Mouse (Mus musculus) CH12.LX (cell line): Measurements from ENCODE around the gene Wdr19. TPM values are rescaled to one million over a fixed set of nuclear protein-coding genes. Genes with fewer than 3 reads are reported as not detected.

Experiments used
- DNase-seq: peaks from one replicate; pipeline ENCODE4 v3.0.0-alpha.2; 2013; ENCODE audit errors: extremely low read depth
- H3K27ac ChIP-seq: 2 replicates; pipeline ENCODE4 v1.5.1; 2012; ENCODE audit warnings: low read depth, mild to moderate bottlenecking, control low read depth, moderate library complexity; ENCODE audit not compliant: insufficient read depth
- H3K27me3 ChIP-seq: replicated peaks from 2 replicates; pipeline ENCODE3; 2012; ENCODE audit warnings: inconsistent platforms
- H3K36me3 ChIP-seq, 2 experiments: replicated peaks in 1 of 2; 2 replicates each; pipeline versions ENCODE3 to v1.6.1; 2012; ENCODE audit warnings: inconsistent platforms in 1 of 2, low read length in 1 of 2, mild to moderate bottlenecking in 1 of 2, mixed read lengths in 1 of 2, moderate library complexity in 1 of 2; ENCODE audit not compliant: control insufficient read depth in 1 of 2, insufficient read depth in 1 of 2
- H3K4me1 ChIP-seq, 2 experiments: 2 replicates each; pipeline ENCODE4 v1.6.1; 2012; ENCODE audit warnings: inconsistent platforms in 1 of 2, moderate library complexity in 1 of 2; ENCODE audit not compliant: insufficient read depth in 2 of 2, control insufficient read depth in 1 of 2
- H3K4me2 ChIP-seq: 2 replicates; pipeline ENCODE4 v1.6.1; 2012; ENCODE audit warnings: low read depth, mild to moderate bottlenecking, control low read depth; ENCODE audit not compliant: poor library complexity, insufficient read depth, severe bottlenecking
- H3K4me3 ChIP-seq, 3 experiments: fragments of 150-350 bp in 1 of 3; sonication (generic) in 1 of 3; replicated peaks in 1 of 3; 2 replicates each; pipeline versions ENCODE3 to v1.5.1; 2011 to 2012; ENCODE audit warnings: low read depth in 2 of 3, low read length in 2 of 3, mild to moderate bottlenecking in 2 of 3, moderate library complexity in 2 of 3, control low read depth in 1 of 3, improper control_type of control experiment in 1 of 3, inconsistent platforms in 1 of 3, mixed read lengths in 1 of 3; ENCODE audit not compliant: poor library complexity in 1 of 3
- H3K79me2 ChIP-seq: replicated peaks from 2 replicates; pipeline ENCODE4 v1.6.1; 2012; ENCODE audit warnings: mild to moderate bottlenecking, moderate library complexity; ENCODE audit not compliant: control insufficient read depth, poor library complexity, insufficient read depth, severe bottlenecking; ENCODE audit errors: extremely low read depth
- H3K9ac ChIP-seq: 2 replicates; pipeline ENCODE4 v1.6.1; 2012; ENCODE audit warnings: low read depth, mild to moderate bottlenecking, control low read depth, moderate library complexity; ENCODE audit not compliant: insufficient read depth
- H3K9me3 ChIP-seq: replicated peaks from 2 replicates; pipeline ENCODE3; 2012; ENCODE audit warnings: low read length, inconsistent platforms, mixed read lengths
- CHD1 ChIP-seq: IDR thresholded peaks from 2 replicates; pipeline ENCODE4 v1.6.1; 2012; ENCODE audit warnings: low read depth, low read length, improper control_type of control experiment, inconsistent platforms
- CHD2 ChIP-seq: IDR thresholded peaks from 2 replicates; pipeline ENCODE4 v1.6.1; 2011; ENCODE audit warnings: low read length, improper control_type of control experiment
- CTCF ChIP-seq, 2 experiments: IDR thresholded peaks in 1 of 2; conservative IDR thresholded peaks in 1 of 2; 2 replicates each; pipeline ENCODE4 v1.5.1; 2011 to 2012; ENCODE audit warnings: low read depth in 2 of 2, low read length in 2 of 2, improper control_type of control experiment in 1 of 2, inconsistent platforms in 1 of 2, mild to moderate bottlenecking in 1 of 2, moderate library complexity in 1 of 2
- EP300 ChIP-seq: IDR thresholded peaks from 2 replicates; pipeline ENCODE4 v1.6.1; 2011; ENCODE audit warnings: low read length, improper control_type of control experiment
- IRF4 ChIP-seq: IDR thresholded peaks from 2 replicates; pipeline ENCODE4 v1.6.1; 2014; ENCODE audit warnings: low read depth, mild to moderate bottlenecking, inconsistent platforms, low read length, improper control_type of control experiment
- JUN ChIP-seq: IDR thresholded peaks from 2 replicates; pipeline ENCODE4 v1.6.1; 2011; ENCODE audit warnings: low read depth, mild to moderate bottlenecking, low read length, improper control_type of control experiment, moderate library complexity; ENCODE audit not compliant: insufficient read depth
- MAX ChIP-seq: IDR thresholded peaks from 2 replicates; pipeline ENCODE4 v1.6.1; 2011; ENCODE audit warnings: low read length, improper control_type of control experiment
- MAZ ChIP-seq: IDR thresholded peaks from 2 replicates; pipeline ENCODE4 v1.6.1; 2012; ENCODE audit warnings: low read depth, mild to moderate bottlenecking, inconsistent platforms, low read length, improper control_type of control experiment, moderate library complexity
- MXI1 ChIP-seq: IDR thresholded peaks from 2 replicates; pipeline ENCODE4 v1.6.1; 2011; ENCODE audit warnings: mild to moderate bottlenecking, low read depth, low read length, improper control_type of control experiment
- MYC ChIP-seq: IDR thresholded peaks from 2 replicates; pipeline ENCODE4 v1.6.1; 2011; ENCODE audit warnings: low read depth, mild to moderate bottlenecking, improper control_type of control experiment, low read length
- POLR2A ChIP-seq: IDR thresholded peaks from 2 replicates; pipeline ENCODE4 v1.6.1; 2011; ENCODE audit warnings: low read depth, mild to moderate bottlenecking, improper control_type of control experiment, low read length
- RAD21 ChIP-seq: IDR thresholded peaks from 2 replicates; pipeline ENCODE4 v1.6.1; 2011; ENCODE audit warnings: low read depth, mild to moderate bottlenecking, low read length, improper control_type of control experiment, moderate library complexity
- SIN3A ChIP-seq: IDR thresholded peaks from 2 replicates; pipeline ENCODE4 v1.6.1; 2012; ENCODE audit warnings: low read length, improper control_type of control experiment, inconsistent platforms
- SMC3 ChIP-seq: IDR thresholded peaks from 2 replicates; pipeline ENCODE4 v1.6.1; 2011; ENCODE audit warnings: low read depth, low read length, improper control_type of control experiment
- TBP ChIP-seq: conservative IDR thresholded peaks from 2 replicates; pipeline ENCODE4 v1.6.1; 2011; ENCODE audit warnings: low read depth, low read length, improper control_type of control experiment
- UBTF ChIP-seq: IDR thresholded peaks from 2 replicates; pipeline ENCODE4 v1.6.1; 2012; ENCODE audit warnings: low read depth, mild to moderate bottlenecking, inconsistent platforms, low read length, improper control_type of control experiment, moderate library complexity
- USF1 ChIP-seq: IDR thresholded peaks from 2 replicates; pipeline ENCODE4 v1.6.1; 2014; ENCODE audit warnings: low read depth, mild to moderate bottlenecking, inconsistent platforms, low read length, improper control_type of control experiment
- ZC3H11A ChIP-seq: IDR thresholded peaks from 2 replicates; pipeline ENCODE4 v1.6.1; 2012; ENCODE audit warnings: low read depth, mild to moderate bottlenecking, inconsistent platforms, low read length, improper control_type of control experiment
- ZKSCAN1 ChIP-seq: IDR thresholded peaks from 2 replicates; pipeline ENCODE4 v1.6.1; 2012; ENCODE audit warnings: low read depth, inconsistent platforms, low read length, improper control_type of control experiment, borderline replicate concordance
- ZMIZ1 ChIP-seq: IDR thresholded peaks from 2 replicates; pipeline ENCODE4 v1.6.1; 2012; ENCODE audit warnings: low read depth, mild to moderate bottlenecking, inconsistent platforms, low read length, improper control_type of control experiment
- dilution Hi-C: fragments of 300-500 bp; cut with MboI; formaldehyde crosslinking; loops from 2 replicates; pipeline ENCODE4 v1.14.3; 2020; ENCODE audit warnings: low sequenced_read_pairs; ENCODE audit not compliant: extremely low pct_unique_long_range_greater_than_20kb, extremely low pct_ligation_motif_present
- in situ Hi-C: fragments of 300-500 bp; cut with MboI; formaldehyde crosslinking; loops from 3 replicates; pipeline ENCODE4 v1.14.3; 2019; ENCODE audit warnings: low sequenced_read_pairs, low pct_ligation_motif_present, low pct_unique_long_range_greater_than_20kb, mixed read lengths
- polyA plus RNA-seq: library from polyadenylated mRNA; unstranded; fragments of >175 nt; gene quantifications from 2 replicates; pipeline ENCODE4 v1.2.1, GENCODE M21; 2012; ENCODE audit warnings: low read depth; ENCODE audit not compliant: insufficient read length
- total RNA-seq, 2 experiments: library from RNA; depleted of rRNA; stranded (reverse); fragments of 300-350 nt in 1 of 2; fragments of >200 nt in 1 of 2; gene quantifications; 2 replicates each; pipeline ENCODE4 v1.2.3; 2012 to 2014

Wdr19 gene
- total and polyA plus RNA-seq, 3 experiments, result 1.4 to 1.7 (median 1.5) TPM

- TF ChIP-seq RAD21, result no peak
- no peak for TF ChIP-seq ZMIZ1
- no peak for TF ChIP-seq JUN
Measured at GRCm38 (mm10) chr5:65182268-65182667, 17.2 kb upstream of the Wdr19 start (continued).

- in situ Hi-C loops, result no loop called here
- no peak overlapping the region for H3K27ac ChIP-seq
- no peaks in the 10 kb centered on the region for H3K79me2 ChIP-seq
- DNase-seq, result no peak
- no peaks in the 10 kb centered on the region for H3K27me3 ChIP-seq
- no peak overlapping the region for H3K4me2 ChIP-seq
- TF ChIP-seq POLR2A (no peak), IRF4 (no peak), SMC3 (no peak), ZKSCAN1 (no peak), MXI1 (no peak), UBTF (no peak), EP300 (no peak), MAX (no peak), CHD2 (no peak), SIN3A (no peak), ZC3H11A (no peak), MAZ (no peak)
- H3K4me1 ChIP-seq, result no peaks in the 10 kb centered on the region
- dilution Hi-C loops, result no loop called here
- H3K9me3 ChIP-seq, result peaks cover 3% of the 10 kb centered on the region
- no peaks in the 10 kb centered on the region for H3K36me3 ChIP-seq
- H3K9ac ChIP-seq, result no peak overlapping the region
- H3K4me3 ChIP-seq, result no peak overlapping the region
Measured at GRCm38 (mm10) chr5:65191601-65192000, 7.9 kb upstream of the Wdr19 start.

GRCm38 (mm10) chr5:65194441-65194840 lies 5.1 kb upstream of the Wdr19 start:
- no peak for TF ChIP-seq SMC3
- TF ChIP-seq CTCF (conservative IDR thresholded peaks at IDR 0.05 in 1 of 2, IDR thresholded peaks at IDR 0.05 in 1 of 2; ENCODE audit: low read depth in 2 of 2, low read length in 2 of 2), result no peak
- TF ChIP-seq MAX, result no peak
- no peak for TF ChIP-seq USF1
- no peak for TF ChIP-seq CHD1
- TF ChIP-seq CHD2, result no peak
- no peak for TF ChIP-seq UBTF
- no peak for TF ChIP-seq MYC
- TF ChIP-seq TBP, result no peak
- no peak for TF ChIP-seq SIN3A
- no peaks in the 10 kb centered on the region for H3K27me3 ChIP-seq
- no peak overlapping the region for H3K4me3 ChIP-seq
- in situ Hi-C loops, result no loop called here
- no peak overlapping the region for H3K4me2 ChIP-seq
- H3K36me3 ChIP-seq, result no peaks in the 10 kb centered on the region
- DNase-seq, result no peak
- H3K9me3 ChIP-seq, result peaks cover 3% of the 10 kb centered on the region
- dilution Hi-C loops, result no loop called here
- peaks cover 0 to 3% of the 10 kb centered on the region in 2 experiments; a peak in 1 of 4 replicates for H3K4me1 ChIP-seq
- no peak overlapping the region for H3K27ac ChIP-seq
- no peak overlapping the region for H3K9ac ChIP-seq
- no peaks in the 10 kb centered on the region for H3K79me2 ChIP-seq
